Mouse (Mus musculus): ENCODE results near the gene Gm21977.
"Not testable (repeated sequence)": the region's sequence is repeated elsewhere in the genome, so short reads cannot be mapped to it uniquely, and the experiment has no call there.

Gm21977 gene

GRCm38 (mm10) chr14:42853377-42853776 is at the start of gene Gm21977:
Gene Gm21977, minus strand, starts transcription at chr14:42853477.
- DNase-seq (ENCODE audit: low read depth), result not testable (repeated sequence)
